Mouse (Mus musculus) right cerebral cortex, postnatal 10 days (tissue): ENCODE data around the gene 4921507P07Rik.
"Not testable (repeated sequence)": the region's sequence is repeated elsewhere in the genome, so short reads cannot be mapped to it uniquely, and the experiment has no call there.

Source experiments
- DNase-seq, 2 experiments: peaks; one replicate each; pipeline ENCODE4 v3.0.0; 2021; ENCODE audit warnings: low spot score in 2 of 2

4921507P07Rik gene

DNA sequence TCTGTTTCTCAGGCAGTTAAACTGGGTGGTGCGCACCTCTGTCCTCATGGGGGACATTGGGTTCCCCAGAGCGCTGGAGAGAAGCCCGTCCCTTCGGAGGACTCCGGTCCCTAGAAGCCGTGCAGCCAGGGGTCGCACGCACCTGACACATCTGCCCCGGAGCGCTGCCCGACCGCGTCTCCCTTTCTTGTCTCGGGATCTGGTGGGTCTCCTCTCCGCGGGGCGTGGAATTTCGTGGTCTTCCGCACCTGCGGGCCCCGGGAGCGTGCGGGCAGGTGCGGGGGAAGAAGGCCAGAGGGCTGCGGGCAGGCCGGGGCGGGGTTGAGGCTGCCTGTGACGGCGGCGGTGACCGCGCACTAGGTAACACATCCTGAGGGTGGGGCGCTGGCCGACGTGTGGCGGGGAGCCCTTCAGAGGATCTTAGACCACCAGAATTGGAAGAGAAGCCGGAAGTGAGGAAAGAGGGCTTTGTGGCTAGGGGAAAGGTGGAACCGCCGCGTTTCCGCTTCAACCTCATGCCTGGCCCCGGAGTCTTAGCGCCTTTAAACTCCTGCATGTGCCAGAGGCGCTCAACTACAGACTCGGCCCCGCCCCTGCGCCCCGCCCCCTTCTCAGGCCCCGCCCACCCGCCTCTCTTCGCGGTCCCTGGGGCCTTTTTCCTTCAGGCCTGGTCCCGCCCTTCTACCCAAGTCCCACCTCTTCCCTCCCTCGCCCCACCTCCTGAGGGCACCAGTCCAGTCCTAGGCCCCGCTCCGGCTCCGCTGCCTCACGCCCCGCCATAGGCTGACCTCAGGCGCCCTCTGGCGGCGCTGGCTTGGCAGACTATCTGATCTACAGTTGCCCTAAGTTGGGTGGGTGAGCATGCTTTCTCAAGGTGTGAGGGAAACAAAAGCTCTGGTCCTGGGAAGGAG is at the start of gene 4921507P07Rik:
Gene 4921507P07Rik, minus strand, starts transcription at position 332 of the 911 bp plus-strand sequence.
- peak; percentile 93 to 95 for DNase-seq

DNA sequence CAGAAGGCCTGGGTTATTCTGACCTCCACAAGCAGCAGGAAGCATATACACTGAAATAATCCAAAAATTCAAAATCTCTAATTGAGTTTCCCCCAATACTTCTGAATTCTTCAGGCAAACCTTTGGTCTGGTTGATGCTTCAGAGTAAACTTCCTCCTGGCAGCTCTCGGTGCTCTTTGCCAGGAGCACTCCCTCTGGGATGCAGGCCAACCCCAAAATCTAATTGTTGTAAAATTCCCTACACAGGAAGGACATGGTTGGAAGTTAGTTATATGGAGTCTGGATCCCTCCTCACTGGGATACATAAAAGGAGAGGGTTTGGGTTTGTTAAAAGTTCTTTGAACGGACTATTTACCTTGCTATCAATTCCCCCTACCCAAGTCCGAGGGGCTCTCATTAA is 48.3 kb upstream of the 4921507P07Rik start:
- DNase-seq: no peak

DNA sequence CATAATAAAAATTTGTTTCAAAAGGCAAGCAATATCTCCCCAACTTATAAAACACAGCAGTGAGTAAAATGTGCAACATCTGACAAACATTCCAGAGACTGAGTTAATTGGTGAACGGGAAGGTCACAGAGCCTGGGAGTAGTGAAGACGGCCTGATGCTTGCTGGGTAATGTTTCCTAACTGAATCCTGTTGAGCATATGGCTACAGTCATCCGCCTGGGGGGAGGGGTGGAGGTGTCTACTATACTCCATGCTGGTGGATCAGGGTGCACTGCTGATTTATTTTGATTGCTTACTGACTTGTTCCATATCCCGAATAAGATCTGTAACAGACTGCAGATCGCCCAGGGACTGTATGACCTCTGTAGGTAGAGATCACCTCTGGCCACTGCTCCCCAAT is 45.5 kb upstream of the 4921507P07Rik start:
- no peak for DNase-seq

DNA sequence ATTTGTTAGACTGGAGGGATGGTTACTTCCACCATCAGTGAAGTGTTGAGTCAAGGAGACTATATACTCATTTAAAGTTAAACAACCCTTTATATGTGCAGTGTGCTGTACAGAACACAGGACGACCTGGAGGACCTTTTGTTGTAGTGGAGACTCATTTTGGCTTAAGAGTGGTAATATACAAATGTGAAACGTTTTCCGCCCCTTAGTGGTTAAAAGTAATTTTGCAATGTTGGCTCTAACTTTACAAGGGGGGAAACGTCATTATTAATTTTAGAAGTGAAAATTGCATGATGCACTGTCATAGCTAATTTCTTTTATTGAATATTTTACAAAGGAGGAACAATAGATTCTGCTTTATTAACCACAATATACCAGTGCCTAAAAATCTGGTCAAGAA is 43.9 kb upstream of the 4921507P07Rik start:
- no peak for DNase-seq

DNA sequence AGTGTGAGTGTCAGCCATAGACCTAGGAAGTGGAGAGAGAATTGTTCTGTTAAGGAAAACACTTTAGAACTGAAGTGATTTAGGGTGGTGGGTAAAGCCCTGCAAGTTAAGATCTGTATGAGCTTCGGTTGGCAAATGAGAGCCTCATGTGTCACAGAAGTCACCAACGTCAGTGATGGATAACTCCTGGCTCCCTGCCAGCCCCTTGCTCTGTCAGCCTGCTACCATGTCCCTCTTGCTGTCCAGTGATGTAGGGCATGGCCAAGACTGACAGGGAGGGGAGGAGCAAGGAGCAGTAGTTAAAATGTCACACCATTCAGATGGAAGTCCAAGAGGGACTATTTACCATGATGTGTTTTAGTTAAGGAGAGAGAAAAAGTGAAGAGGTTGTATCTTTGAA is 43.2 kb upstream of the 4921507P07Rik start:
- no peak for DNase-seq

DNA sequence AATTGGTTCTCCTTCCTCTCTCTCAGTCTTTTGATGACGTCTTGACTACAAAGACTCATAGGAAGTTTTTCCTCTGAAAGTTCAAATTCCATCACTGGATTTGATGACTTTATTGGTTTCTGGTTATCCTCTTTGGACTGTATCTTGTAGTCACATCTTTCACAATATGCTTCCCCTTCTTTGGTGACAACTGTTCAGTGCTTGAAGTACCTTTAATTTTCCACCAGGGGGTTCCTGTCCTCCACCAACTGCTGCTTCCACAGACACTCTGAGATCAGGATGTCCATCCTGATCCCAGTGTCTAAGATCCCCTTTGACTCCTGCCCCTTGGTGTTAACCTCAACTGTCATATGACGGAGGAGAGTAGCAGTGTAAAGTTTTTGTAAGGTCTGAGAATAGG is 29.7 kb upstream of the 4921507P07Rik start:
- not testable (repeated sequence) for DNase-seq

DNA sequence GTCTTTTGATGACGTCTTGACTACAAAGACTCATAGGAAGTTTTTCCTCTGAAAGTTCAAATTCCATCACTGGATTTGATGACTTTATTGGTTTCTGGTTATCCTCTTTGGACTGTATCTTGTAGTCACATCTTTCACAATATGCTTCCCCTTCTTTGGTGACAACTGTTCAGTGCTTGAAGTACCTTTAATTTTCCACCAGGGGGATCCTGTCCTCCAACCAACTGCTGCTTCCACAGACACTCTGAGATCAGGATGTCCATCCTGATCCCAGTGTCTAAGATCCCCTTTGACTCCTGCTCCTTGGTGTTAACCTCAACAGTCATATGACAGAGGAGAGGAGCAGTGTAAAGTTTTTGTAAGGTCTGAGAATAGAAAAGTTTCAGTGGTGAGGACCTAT is 21.8 kb upstream of the 4921507P07Rik start:
- not testable (repeated sequence) for DNase-seq

DNA sequence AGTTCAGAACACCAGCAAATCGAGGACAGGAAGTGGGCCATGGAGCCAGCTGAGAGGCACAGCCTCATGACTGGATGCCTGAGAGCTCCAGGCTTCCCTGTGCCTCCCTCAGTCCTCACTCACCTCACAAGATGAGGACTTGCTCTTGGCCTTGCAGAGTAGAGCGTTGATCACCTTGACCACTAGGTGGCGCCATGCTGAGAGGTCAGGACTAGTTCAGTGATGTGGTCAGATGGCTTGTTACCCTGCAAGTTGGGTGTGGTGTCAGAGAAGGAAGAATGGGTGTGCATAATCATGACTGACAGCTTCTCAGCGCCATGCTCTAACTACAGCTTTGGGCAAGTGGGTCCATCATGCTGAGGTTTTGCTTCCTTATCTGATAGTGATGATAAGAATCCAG is 5.2 kb upstream of the 4921507P07Rik start:
- DNase-seq: peak in 1 of 2 experiments; percentile 24

DNA sequence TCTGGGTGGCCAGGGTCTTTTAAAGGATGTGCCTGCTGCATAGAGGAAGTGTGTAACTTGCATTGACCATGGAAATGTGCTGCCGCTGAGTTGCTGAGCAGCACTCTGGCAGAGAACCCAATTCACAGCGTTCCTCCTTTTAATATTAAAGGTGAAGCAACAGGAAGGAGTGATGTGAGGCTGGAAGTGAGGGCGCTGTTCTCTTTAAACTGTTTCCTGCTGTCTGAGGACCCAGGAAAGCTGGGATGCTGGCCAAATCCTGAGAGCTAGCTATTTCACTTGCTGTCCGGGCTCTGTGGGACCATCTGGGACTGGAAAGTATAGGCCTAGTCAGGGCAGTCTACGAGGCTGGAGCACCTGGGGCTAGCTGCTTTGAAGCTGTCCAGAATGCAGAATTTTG is 2.1 kb upstream of the 4921507P07Rik start:
- DNase-seq: peak; percentile 69 to 71

DNA sequence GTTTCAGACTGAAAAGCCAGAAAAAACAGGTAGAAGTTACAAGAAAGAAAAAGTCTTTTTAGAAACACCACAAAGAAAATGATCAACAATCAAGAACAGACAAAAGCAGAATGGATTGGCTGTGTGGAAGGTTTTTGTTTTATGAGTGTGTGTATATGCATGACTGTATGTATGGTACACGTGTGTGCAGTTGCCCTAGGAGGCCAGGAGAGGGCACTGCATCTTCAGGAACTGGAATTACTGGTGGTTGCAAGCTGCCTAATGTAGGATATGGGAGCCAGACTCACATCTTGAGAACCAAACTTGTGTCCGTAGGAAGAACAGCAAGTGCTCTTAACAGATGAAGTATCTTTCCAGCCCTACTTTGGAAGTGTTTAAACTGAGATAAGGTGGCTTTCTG is 2.1 kb downstream of the 4921507P07Rik start:
- DNase-seq: no peak

DNA sequence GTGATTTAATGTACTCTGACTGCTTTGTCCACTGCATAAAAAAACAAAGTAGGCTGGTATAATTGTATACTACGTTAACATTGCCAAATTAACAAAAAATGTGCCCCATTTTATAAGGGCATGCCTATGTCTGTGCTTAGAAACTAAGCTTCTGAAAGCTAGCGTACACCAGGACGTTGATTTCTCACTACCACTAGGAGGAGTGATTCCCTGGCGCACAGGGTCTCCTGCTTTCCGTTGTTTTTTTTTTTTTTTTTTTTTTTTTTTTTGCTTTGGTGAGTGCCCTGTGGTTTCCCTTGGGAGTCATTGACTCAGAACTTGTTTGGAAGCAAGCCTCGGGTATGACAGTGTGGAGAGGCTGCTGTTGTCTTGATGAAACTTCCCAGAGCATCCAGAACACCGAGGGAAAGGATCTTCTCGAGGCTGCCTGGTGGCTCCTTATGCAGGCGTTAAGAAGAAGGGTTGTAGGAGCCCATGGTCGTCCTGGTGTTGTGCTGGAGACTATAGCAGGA is 3.0 kb downstream of the 4921507P07Rik start:
- DNase-seq: no peak

DNA sequence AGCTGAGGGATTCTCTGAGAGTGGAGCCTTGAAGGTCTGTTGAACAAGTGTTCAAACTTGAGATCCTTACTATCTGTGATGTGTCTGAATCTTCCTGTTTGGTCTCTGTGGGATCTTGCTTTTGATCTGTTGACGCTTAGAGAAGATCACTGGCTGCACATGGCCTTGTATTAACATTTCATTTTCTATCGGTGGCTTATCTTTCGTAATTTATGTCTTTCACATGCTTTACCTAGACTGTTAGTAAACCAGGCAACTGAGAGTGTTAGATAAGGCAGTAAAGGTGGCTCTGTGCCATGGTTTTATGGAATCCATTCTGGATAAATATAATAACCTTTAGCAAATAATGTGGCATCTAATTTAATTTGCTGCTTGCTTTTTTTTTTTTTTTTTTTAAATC is 6.2 kb downstream of the 4921507P07Rik start:
- no peak for DNase-seq

DNA sequence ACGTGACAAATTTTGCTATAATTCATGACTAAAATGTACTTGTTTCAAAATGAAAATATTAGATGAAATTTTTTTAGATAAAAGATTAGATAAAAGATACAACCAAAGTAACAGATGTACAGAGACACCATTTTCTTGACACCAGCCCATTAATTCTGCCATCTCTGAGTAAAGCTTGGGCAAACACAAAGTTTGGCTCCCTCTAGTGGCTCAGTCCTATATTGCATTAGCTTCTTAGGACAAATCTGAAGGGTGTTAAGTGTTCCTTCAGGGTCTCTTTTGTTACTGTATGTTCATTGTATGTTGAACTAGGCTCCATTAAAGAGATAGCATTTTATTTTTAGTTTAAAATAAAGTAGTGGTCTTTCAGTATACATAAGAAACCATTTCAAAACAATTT is 8.2 kb downstream of the 4921507P07Rik start:
- peak in 1 of 2 experiments; percentile 54 for DNase-seq

DNA sequence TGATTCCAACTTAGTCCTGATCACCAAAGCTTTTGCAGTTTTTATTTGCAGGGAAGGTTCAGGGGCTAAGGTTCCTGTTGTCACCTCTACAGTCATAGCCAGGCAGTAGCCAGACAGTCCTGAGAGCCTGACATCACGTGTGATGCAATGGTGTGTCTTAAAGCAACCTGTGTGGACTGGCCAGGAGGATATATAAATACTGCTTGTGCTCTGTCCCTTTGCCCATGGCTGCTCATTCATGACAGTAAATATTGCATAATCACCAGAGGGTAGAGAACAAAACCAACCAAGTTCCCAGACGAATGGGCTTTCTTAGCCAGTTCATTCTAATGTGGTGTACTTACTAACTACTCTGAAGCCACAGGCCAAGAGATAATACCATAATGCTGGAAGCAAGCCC is 9.0 kb downstream of the 4921507P07Rik start:
- DNase-seq: no peak

DNA sequence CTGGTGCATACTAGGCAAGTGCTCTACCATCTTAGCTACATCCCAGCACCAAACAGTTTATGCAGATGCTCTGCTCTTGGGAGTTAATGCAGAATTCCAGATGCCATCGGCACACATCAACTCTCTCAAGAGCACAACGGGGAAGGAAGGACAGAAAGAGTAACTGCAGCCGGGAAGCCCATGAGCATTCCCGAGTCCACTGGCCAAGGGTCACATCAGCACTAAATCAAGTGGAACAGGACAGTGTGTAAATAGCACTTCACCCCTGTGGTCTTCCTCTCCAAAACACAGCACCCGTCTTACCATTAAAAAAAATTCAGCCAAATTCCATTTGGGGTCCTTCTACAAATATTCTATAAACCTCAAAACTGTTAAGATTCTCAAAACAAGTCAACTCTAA is 10.1 kb downstream of the 4921507P07Rik start:
- DNase-seq: no peak

DNA sequence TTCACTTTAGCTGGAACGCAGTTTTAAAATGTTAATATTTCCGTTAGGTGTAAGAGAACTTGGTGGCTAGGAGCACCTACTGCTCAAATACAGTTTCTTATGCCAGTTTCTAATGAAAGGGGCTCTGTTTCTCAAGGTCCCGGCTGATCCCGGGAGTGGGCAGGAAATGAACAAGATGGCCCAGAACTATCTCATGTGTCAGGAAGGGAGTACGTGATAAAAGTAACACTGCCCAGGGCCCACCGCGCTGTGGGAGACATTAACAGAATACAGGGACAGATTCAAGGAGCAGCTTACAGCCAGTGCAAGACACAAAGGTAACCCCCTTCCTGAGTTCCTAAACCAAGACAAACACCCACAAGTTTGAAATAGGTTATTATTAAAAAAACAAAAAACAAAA is 10.7 kb downstream of the 4921507P07Rik start:
- no peak for DNase-seq

DNA sequence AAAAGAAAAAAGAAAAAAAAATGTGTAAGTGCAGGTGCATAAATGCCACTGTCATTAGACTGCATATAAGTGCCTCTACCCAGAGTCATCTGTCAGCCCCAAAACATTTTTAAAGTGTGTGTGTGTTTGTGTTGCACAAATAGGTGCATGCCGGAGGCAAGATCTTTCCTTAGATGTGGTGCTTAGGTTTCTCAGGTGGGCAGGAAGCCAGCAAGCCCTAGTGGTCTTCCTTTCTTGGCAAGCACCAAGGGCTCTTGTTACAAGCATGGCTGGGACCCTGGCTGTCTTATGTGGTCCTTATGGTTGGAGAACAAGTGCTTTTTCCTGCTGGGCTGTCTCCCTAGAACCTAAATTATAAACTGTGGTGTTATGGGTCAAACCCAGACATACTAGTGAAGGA is 24.8 kb downstream of the 4921507P07Rik start:
- DNase-seq: no peak

DNA sequence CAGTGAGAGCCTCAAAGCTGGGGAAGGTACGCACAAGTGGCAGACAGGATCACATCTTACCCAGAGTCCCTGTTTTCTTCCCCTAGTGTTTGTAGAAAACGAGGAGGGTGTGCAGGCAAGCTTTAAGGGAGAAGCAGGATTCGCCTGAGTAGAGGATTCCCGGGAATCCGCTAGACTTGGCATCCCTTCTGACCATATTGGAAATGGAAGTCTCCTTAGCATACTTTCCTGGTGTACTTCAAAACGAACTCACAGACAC is 29.5 kb downstream of the 4921507P07Rik start:
- DNase-seq: no peak

DNA sequence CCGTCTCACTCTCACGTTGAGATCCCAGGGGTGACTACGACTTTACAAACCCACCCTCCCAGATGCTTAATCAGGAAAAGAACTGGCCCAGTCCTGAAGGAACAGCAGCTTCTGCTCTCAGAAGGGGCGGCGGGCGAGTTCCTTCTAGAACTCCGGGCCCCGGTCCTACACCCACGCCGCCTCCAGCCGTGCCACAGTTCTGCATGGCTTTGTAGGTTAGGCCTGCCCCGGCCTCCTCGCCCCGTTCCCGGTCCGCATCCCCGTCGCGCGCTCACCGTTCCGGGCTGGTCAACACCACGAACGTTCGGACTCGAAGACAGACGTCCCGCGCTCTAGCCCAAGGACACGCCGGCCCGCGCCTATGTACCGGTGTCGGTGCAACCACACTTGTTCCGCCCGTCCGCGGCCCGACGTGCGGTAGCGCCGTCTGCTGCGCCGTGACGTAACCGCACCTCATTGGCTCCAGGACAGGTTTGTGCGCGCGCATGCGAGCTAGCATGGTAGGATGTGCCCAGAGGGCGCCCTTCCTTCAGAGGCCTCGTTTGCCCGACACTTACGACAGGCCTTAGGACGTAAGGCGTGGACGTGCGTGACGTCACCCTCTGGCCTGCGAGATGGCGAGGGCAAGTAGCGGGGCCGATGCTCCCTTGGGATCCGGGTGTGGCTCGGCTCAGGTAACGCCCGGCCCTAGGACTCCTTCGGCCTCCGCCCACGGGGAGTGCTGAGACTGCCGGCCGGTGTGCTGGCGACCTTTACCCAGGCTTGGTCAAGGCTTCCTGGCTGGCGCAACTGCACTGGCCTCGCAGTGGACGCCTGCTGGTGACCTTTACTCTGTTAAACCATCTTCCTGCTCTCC is 30.1 kb downstream of the 4921507P07Rik start, which contains the start of gene Cycs:
Gene Cycs, minus strand, starts transcription at position 398 of the 856 bp plus-strand sequence.
- peak; percentile 99 to 100 for DNase-seq

DNA sequence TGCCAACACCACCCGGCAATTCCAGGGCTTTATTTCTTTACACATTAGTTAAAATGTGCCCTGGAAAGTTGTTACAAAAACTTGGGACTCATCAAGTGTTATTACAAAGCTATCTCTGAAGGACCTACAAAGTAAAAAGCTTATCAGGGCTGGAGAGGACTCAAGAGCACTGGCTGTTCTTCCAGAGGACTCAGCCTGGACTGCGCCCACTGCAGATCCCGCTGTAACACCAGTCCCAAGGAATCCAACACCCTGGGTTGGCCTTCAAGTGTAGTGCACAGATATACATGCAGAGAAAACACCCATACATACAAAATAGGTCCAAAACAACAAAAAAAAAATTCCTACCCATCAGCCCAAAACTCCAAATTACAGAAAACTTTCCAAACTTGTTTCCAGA is 32.8 kb downstream of the 4921507P07Rik start:
- no peak for DNase-seq

DNA sequence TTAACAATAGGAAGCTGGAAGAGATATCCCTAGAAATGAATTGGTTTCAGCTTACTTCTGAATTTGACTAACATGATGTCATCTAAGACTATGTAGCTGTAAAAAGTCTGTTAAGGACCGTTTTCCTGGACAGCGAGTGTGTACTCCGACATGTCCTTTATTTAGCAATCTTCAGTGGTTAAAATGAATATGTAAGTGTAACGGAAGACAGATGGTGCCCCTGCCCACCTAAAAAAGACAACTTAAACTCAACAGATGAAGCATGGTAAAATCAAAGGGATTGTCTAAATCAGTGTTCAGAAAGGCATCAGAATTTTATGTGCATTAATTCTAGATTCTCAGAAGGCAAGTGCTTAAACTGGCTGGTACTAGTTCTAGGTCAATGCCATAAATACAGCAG is 34.0 kb downstream of the 4921507P07Rik start:
- DNase-seq: peak in 1 of 2 experiments; percentile 55

DNA sequence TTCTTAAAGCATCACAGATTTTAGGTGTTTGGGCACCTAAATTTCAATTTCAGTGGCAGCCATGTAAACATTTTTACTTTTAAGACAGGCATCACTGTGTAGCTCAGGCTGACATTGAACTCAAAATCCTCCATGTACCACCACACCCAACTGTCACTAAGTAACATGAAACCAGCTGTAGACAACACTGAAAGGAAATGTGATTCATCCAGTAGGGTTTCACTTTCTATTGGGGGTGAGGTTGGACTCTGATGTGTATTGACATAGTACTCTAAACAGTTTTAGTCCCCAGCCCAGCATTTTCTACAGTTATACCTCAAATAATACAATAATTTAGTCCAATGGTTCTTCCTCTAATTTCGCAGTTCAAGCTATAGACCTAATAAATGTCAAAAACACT is 35.7 kb downstream of the 4921507P07Rik start:
- no peak for DNase-seq

DNA sequence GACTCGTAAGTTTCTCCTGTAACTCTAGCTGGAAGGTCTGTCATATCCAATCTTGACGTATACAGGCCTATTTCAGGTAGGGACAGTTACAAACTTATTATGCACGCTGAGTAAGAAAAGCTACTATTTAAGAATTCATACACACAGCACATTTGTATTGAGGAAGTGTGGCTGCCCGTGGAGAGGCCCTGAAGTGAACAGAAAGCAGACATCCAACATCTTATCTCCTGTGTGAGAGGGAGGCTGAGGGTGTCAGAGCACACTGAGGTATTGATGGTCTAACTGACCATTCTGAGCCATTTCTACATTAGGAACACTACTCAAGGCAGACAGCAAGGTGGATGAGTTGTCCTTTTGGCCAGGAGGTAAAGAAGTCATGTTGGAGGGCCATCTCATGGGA is 37.6 kb downstream of the 4921507P07Rik start:
- DNase-seq: no peak
